Mouse (Mus musculus) right cerebral cortex, adult 2 months (tissue): ENCODE measurements at regions not wholly inside any gene's neighbourhood (a gene's known extent, or its start where the extent isn't known, plus 50 kb on each side); places are given as distances from the start of the nearest gene placed in this dataset.

Source experiments
- DNase-seq, 2 experiments: peaks; one replicate each; pipeline ENCODE4 v3.0.0; 2021 to 2022; ENCODE audit warnings: low spot score in 2 of 2

DNA sequence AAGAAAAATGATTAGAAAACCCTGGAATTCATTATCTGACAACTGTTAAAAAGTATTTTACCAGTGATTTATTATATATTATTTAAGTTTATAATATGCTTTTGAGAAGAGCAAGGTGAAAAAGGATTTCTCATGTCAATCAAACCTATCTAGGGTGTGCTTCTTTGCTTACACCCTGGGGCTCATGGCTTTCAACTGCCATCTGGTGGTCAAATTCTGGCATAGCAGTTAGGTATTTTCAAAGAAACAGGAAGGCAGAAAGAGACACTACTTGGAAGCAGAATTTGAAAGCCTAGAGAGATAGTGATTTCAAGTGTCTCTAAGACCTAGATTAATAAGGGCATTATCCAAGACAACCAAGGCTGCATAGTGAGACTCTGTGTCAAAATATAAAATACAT lies 167.8 kb upstream of the Amot start:
- DNase-seq: peak; percentile 1 to 29

DNA sequence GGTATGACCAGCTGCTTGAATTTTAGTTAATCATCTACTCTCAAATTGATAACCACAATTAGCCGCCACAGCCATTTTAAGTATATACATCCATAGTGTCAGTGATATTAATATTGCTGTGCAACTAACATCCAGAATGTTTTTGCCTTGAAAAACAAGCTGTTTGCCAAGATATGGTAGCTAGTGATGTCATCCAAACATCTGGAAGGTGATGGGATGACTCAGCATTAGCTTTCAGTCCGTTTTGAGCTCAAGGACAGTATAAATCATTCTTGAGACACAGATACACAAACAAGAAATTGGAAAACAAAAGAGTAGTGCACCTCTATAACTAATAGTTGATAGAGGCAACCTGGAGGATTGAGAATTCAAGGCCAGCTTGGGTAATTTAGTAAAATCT lies 146.7 kb upstream of the Amot start:
- no peak for DNase-seq

DNA sequence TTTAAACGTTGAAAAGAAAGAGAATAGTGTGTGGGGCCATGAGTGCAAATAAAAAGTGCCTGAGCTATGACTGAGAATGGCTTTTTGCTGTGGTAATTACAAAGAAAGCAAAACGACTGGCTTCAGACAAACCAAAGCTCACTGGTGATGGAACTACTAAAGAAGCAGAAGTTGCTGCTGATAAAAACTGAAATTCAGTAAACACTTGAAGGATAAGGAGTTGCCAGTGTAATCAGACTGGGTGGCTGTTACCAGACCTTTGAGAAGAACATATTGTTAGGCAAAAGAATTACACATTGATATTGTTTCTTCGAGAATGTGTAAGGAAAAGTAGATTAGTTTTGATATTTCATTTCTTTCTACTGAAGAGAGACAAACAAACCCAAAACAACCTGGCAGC lies 114.7 kb upstream of the Amot start:
- DNase-seq: no peak

DNA sequence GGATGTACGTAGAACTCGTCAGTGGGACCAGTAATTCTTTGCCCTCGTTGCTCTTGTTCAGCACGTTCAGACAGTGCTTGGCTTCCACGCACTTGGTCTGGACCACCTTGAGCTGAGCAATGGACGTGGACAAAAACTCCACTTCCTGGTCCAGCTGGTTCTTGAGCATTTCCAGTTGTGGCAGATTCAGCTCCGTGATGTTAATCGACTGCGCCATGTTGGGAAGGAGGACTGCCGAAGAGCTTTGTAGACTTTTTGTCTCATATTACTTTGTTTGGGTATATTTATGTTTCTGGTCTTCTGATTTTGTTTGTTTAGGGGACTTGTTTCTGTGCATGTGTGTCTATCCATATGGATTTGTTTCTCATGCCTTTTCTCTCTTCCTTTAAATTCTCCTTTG lies 97.1 kb upstream of the Amot start:
- DNase-seq: no peak

GRCm38 (mm10) chrX:145590733-145591132 lies 85.8 kb upstream of the Amot start:
- no peak for DNase-seq

- no peak for DNase-seq
These were observed 62.5 kb upstream of the Amot start for GRCm38 (mm10) chrX:145567528-145567927.

GRCm38 (mm10) chrX:145567073-145567472 lies 62.1 kb upstream of the Amot start:
- no peak for DNase-seq

- DNase-seq: no peak
These were observed 53.9 kb upstream of the Amot start for GRCm38 (mm10) chrX:145558881-145559280.
